Mouse (Mus musculus): ENCODE measurements around the gene Msh2.

- TF ChIP-seq EP300 (IDR thresholded peaks at IDR 0.05; ENCODE audit: low read depth): no peak
- peak; percentile 76 for TF ChIP-seq CTCF (IDR thresholded peaks at IDR 0.05; ENCODE audit: low read depth)
Measured at GRCm38 (mm10) chr17:87691958-87692357, 19.8 kb downstream of the Msh2 start.

All from liver, postnatal 0 days (tissue).